Mouse (Mus musculus) midbrain, embryonic 16.5 days (tissue): Measurements from ENCODE around the gene Ugt2b38. TPM values are rescaled to one million over a fixed set of nuclear protein-coding genes. Genes with fewer than 3 reads are reported as not detected.
"Not testable (repeated sequence)": the region's sequence is repeated elsewhere in the genome, so short reads cannot be mapped to it uniquely, and the experiment has no call there.

Experiments used
- ATAC-seq: fragments of 200-750 bp; cut with Nextera tagmentation; 2 replicates; pipeline ENCODE4 v1.8.0; 2017; ENCODE audit warnings: moderate TSS enrichment
- H3K27ac ChIP-seq: fragments of 300-500 bp; sonication (generic); 2 replicates; pipeline ENCODE4 v1.5.1; 2014; ENCODE audit warnings: mild to moderate bottlenecking, low read length, mixed read lengths
- H3K27me3 ChIP-seq: fragments of 300-500 bp; sonication (generic); 2 replicates; pipeline ENCODE4 v1.6.1; 2014; ENCODE audit warnings: low read depth, low read length, mixed read lengths; ENCODE audit not compliant: control insufficient read depth, insufficient read depth
- H3K36me3 ChIP-seq: fragments of 300-500 bp; sonication (generic); 2 replicates; pipeline ENCODE4 v1.6.1; 2014; ENCODE audit warnings: mild to moderate bottlenecking, low read length, moderate library complexity, mixed read lengths; ENCODE audit not compliant: control insufficient read depth, insufficient read depth
- H3K4me1 ChIP-seq: fragments of 300-500 bp; sonication (generic); 2 replicates; pipeline ENCODE4 v1.6.1; 2014; ENCODE audit warnings: mild to moderate bottlenecking, low read length, mixed read lengths; ENCODE audit not compliant: control insufficient read depth, insufficient read depth
- H3K4me2 ChIP-seq: fragments of 300-500 bp; sonication (generic); 2 replicates; pipeline ENCODE4 v1.6.1; 2014; ENCODE audit warnings: mild to moderate bottlenecking, low read length, mixed read lengths
- H3K4me3 ChIP-seq: fragments of 300-500 bp; sonication (generic); 2 replicates; pipeline ENCODE4 v1.5.1; 2014; ENCODE audit warnings: low read depth, mild to moderate bottlenecking, low read length, moderate library complexity, mixed read lengths
- H3K9ac ChIP-seq: fragments of 300-500 bp; sonication (generic); 2 replicates; pipeline ENCODE4 v1.6.1; 2014; ENCODE audit warnings: low read depth, low read length, mixed read lengths
- H3K9me3 ChIP-seq: fragments of 300-500 bp; sonication (generic); replicated peaks from 2 replicates; pipeline ENCODE4 v1.6.1; 2014; ENCODE audit warnings: mild to moderate bottlenecking, low read length, mixed read lengths; ENCODE audit not compliant: control insufficient read depth, poor library complexity, severe bottlenecking
- WGBS: fragments of 180-500 bp; shearing (Covaris S2); extraction: QIAGEN DNeasy Blood & Tissue Kit; methylation state at CpG from one replicate; pipeline ENCODE4 v1.1.7; 2014; 5-methylcytosine and 5-hydroxymethylcytosine counted together
- polyA plus RNA-seq: library from polyadenylated mRNA; unstranded; fragments of >200 nt; fragmentation: Nextera tagmentation; extraction: Ambion mirVana; gene quantifications from 2 replicates; pipeline ENCODE4 v1.2.1, GENCODE M21; 2015

Gene Ugt2b38
- polyA plus RNA-seq, 1 experiment from 2014 or later = not detected

GRCm38 (mm10) chr5:87390818-87391217, 33.2 kb downstream of the Ugt2b38 start:
- H3K9ac ChIP-seq = no peak overlapping the region
- no peaks in the 10 kb centered on the region for H3K27me3 ChIP-seq
- no peaks in the 10 kb centered on the region for H3K9me3 ChIP-seq
- no peaks in the 10 kb centered on the region for H3K36me3 ChIP-seq
- no peaks in the 10 kb centered on the region for H3K4me1 ChIP-seq
- no peak for ATAC-seq
- 89% methylated on average over 2 of the region's 2 CpGs for whole genome bisulfite sequencing
- no peak overlapping the region for H3K27ac ChIP-seq
- H3K4me3 ChIP-seq = no peak overlapping the region
- H3K4me2 ChIP-seq = no peak overlapping the region

- Histone ChIP-seq H3K4me1 (no peaks in the 10 kb centered on the region), H3K9ac (no peak overlapping the region), H3K4me2 (no peak overlapping the region), H3K36me3 (no peaks in the 10 kb centered on the region), H3K4me3 (no peak overlapping the region), H3K27ac (no peak overlapping the region), H3K27me3 (no peaks in the 10 kb centered on the region), H3K9me3 (no peaks in the 10 kb centered on the region)
- 90% methylated on average over 2 of the region's 2 CpGs for WGBS
- no peak for ATAC-seq
Observed at GRCm38 (mm10) chr5:87380234-87380633, 43.8 kb downstream of the Ugt2b38 start.

- Histone ChIP-seq H3K9me3 (no peaks in the 10 kb centered on the region), H3K9ac (no peak overlapping the region), H3K27ac (no peak overlapping the region), H3K36me3 (no peaks in the 10 kb centered on the region), H3K4me2 (no peak overlapping the region), H3K27me3 (no peaks in the 10 kb centered on the region), H3K4me1 (no peaks in the 10 kb centered on the region), H3K4me3 (no peak overlapping the region)
- ATAC-seq = no peak
Observed at GRCm38 (mm10) chr5:87379825-87380224, 44.2 kb downstream of the Ugt2b38 start.

GRCm38 (mm10) chr5:87375874-87376383, 48.1 kb downstream of the Ugt2b38 start:
- 95% methylated on average over 3 of the region's 3 CpGs for WGBS
- Histone ChIP-seq H3K27ac (no peak overlapping the region), H3K9ac (no peak overlapping the region), H3K27me3 (no peaks in the 10 kb centered on the region), H3K36me3 (no peaks in the 10 kb centered on the region), H3K4me3 (no peak overlapping the region), H3K9me3 (no peaks in the 10 kb centered on the region), H3K4me1 (no peaks in the 10 kb centered on the region), H3K4me2 (no peak overlapping the region)
- no peak for ATAC-seq

- Histone ChIP-seq H3K4me1 (no peaks in the 10 kb centered on the region), H3K27ac (no peak overlapping the region), H3K4me3 (no peak overlapping the region), H3K36me3 (no peaks in the 10 kb centered on the region), H3K9me3 (no peaks in the 10 kb centered on the region), H3K27me3 (no peaks in the 10 kb centered on the region), H3K4me2 (no peak overlapping the region), H3K9ac (no peak overlapping the region)
- WGBS = 85% methylated on average over 1 of the region's 1 CpGs
- ATAC-seq = no peak
Observed at GRCm38 (mm10) chr5:87373502-87373863, 50.5 kb downstream of the Ugt2b38 start.

- H3K36me3 ChIP-seq, H3K4me1 ChIP-seq, H3K4me2 ChIP-seq, H3K9me3 ChIP-seq, H3K9ac ChIP-seq, H3K27me3 ChIP-seq, ATAC-seq, H3K4me3 ChIP-seq, H3K27ac ChIP-seq: not testable (repeated sequence)
- WGBS = 80% methylated on average over 4 of the region's 4 CpGs
Observed at GRCm38 (mm10) chr5:87372788-87373501, 51.1 kb downstream of the Ugt2b38 start.

Other genes with a start within 250 kb of the Ugt2b38 start
- not detected in 2 replicates for gene Ugt2b37, start 169.4 kb downstream of the Ugt2b38 start, polyA plus RNA-seq
- not detected in 2 replicates for gene Ugt2a3, start 87.0 kb downstream of the Ugt2b38 start, polyA plus RNA-seq
- gene Ugt2a2, start 58.1 kb upstream of the Ugt2b38 start, polyA plus RNA-seq = not detected in 2 replicates
- not detected in 2 replicates for gene Gm43638, start 62.6 kb upstream of the Ugt2b38 start, polyA plus RNA-seq
- not detected in 2 replicates for gene Ugt2a1, start 66.7 kb upstream of the Ugt2b38 start, polyA plus RNA-seq
- gene Sult1b1, start 114.0 kb upstream of the Ugt2b38 start, polyA plus RNA-seq = not detected in 2 replicates
- not detected in 2 replicates for gene Sult1d1, start 144.8 kb upstream of the Ugt2b38 start, polyA plus RNA-seq
- not detected in 2 replicates for gene Sult1e1, start 167.4 kb upstream of the Ugt2b38 start, polyA plus RNA-seq
- gene Csn1s1, start 242.0 kb upstream of the Ugt2b38 start, polyA plus RNA-seq = 0.15 TPM in 1 of 2 replicates, not detected in the other